Mouse (Mus musculus): ENCODE results near the gene Gpr84. TPM values are rescaled to one million over a fixed set of nuclear protein-coding genes. Genes with fewer than 3 reads are reported as not detected.

Gene Gpr84
- total RNA-seq, 4 experiments from 2014 or later, result not detected

DNA sequence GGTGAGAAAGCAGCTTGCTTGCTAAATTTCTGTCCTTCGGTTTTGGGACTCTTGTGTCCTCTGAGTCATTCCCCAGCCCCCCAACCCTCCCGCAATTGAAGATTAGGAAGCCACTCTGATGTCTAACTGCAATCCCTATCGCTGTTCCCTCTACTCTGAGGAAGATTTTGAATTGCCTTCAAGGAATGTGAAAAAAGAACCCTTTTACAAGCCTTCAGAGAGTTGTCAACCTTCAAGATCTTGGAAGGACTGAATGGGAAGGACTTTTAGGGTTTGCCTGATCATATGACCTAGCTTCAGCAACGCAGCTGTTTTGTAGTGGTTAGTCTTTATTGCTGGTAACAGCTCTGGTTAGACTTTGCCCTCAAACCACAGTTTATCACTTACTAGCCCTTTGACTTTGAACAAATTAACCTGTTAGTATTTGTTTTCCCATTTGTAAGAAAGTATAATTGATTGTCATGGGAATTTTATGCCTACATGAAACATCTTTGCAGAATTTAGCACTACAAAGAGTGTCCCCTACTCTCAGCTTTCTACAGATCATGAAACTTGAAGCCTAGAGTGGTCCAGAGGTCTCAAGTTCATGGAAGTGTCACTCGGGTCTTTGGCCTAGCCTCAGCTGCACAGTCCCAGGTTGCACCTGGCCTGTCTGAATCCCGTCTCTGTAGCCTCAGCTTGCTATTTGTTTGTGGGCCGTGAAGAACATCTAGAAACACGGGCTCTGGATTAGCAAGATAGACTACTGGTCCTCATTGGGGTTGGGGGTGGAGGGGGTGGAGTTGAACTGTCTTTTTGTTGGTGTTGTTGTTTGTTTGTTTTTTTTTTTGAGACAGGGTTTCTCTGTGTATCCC lies 4.4 kb downstream of the Gpr84 start:
- no peak for DNase-seq (ENCODE audit: low spot score in 2 of 2)

DNA sequence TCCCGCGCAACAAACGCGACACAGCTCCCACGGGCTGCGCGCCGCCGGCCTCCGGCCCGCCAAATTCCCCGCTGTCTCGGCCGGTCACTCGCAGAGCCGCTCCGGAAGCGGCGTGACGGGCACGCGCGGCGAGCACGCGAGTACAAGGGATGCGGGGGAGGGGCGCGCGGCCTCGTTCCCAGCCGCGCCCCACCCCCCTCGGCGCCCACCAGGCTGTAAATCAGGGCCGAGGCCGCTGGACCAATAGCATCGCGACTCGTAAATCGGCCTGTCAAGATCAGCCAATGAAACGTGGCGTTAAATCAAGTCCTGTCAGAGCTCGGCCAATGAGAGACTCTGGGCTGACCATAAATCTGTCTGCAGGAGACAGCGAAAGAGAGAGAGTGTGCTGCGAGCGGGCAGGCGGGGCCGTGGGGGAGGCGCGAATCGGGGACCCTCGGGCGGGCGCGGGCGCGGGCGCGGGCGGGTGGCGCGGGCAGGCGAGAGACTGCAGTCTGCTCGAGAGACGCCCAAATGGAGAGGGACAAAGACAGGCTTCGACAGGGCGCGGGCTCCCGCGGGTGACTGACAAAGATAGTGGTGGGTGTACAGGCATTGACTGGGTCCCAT lies 5.2 kb downstream of the Gpr84 start:
- peak; percentile 91 to 93 for DNase-seq (ENCODE audit: low spot score in 2 of 2)

DNA sequence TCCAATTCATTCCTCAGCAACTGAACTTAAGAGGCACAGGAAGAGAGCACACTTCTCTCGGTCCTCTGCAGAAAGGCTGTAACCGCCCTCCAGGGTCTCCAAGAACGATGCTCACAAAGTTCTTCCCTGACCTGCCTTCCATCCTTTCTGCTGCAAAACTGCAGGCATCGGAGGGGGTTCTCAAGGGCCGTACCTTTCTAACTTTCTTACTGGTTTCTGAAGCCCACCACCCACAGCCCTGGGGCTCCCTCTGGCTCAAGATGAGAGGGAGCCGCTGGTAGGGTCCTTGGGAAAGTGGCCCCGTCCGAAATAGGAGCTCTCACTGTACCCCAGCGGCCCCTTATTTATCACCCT lies 5.8 kb downstream of the Gpr84 start:
- DNase-seq (ENCODE audit: low spot score in 2 of 2), result no peak

DNA sequence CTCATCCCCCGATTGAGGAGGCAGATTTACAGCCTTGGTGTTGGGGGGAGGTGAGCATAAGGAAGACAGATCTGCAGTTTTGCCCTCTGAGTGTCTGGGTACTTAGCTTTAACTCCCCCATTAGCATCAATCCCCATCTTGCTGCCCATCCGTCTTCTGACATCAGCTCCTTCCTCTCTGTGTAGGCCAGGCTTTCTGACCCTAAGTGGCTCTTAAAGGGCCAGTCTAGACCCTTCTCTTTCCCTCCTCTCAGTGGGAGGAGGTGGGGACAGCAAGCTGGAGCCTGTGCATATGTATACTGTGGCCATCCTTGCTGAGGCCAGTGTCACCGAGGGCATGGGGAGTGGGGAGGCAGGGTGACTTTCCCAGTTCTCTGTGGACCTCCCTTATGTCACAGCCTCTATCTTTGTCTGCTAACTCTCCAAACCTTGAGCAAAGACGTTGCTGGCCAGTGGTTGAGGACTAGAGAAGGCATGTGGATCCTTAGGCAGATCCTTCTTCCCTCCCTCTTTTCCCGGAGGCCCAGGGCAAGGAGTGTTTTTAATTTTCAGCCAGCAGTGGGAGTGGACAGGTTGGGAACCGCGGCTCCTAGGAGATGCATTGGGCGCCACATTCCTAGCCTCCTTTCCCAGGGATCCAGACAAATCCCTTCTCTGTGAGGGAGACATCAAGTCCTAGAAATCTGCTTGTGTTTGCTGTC lies 6.3 kb downstream of the Gpr84 start:
- no peak for DNase-seq (ENCODE audit: low spot score in 2 of 2)

DNA sequence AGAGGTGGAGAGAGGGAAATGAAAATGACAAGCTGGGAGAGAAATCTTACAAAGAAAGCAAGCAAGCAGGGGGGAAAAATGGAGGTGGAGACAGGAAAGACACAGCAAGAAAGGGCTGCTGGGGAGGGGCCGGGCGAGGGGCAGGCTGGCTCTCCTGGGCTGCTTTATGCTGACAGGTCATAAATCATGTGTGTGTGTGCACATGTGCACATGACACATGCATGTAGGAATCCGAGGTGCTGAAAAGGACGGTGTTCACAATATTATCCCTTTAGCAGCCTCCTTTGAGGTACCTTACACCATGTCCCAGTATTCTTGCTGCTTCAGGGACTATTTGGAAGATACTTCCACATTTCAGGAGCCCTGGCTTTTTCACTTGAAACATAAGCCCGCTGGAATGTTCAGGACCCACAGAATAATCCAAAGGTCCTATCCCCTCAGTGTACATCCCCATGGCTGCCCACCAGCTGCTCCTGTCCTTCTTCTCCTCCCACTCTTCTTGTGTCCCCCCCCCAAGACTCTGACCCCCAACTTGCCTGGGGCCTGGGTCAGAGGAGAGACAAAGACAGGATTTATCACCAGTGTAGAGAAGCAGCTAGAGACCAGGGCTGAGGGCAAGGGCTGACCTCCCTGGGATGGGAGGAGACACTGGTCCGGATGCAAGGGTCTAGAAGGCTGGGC lies 7.9 kb downstream of the Gpr84 start:
- no peak for DNase-seq (ENCODE audit: low spot score in 2 of 2)

DNA sequence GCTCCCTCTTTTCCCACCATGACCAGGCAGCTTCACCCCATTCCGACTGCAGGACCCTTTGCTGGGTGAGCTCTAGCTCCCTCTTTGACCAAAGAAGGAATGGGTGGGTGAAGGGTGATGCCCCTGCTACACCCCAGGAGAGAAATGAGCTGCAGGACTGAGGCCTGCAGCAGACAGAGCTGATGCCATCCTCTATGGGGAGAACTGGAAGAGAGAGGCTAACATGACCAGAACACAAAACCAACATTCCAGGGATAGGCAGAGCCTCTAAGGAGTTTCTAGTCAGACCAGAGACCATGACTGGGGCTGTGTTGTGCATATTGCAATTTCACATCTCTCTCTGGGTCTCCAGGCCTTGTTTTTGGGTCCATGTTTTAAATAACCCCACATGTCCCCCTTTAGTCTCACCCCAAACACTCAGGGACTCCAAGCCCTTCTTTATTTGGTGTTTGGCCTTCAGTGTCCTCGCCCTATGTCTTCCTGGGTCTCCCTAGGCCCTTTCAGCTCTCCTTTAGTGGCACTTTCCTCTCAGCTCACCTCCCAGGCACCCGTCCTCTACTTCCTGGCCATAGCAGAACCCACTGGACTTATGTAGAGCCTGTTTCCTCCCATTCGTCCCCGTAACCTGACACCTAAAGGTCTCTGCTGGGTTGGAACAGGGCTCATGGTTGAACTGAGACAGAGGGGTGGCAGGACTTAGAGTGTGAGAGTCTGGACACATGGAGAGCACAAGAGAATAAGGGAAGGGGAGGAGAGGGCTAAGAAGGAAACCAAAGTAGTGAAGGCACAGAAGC lies 8.7 kb downstream of the Gpr84 start:
- DNase-seq (ENCODE audit: low spot score in 2 of 2), result no peak

DNA sequence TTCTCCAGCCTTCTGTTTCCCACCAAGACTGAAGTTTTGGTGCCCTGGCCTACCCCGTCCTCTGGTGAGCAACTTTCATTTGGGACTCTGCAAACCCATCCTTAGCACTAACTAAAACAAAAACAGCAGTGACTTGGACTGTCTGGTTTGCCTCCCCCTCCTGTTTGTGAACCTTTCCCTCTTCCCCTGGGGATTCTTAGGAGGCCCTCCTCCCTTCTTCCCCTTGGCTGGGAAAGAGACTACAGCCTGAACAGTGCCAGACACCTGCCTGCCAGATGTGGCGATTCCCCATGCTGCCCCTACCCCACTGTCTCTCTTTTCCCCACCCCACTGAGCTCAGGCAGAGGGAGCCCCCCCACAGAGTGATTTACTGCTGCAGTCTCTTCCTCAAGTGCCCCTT lies 9.4 kb downstream of the Gpr84 start:
- DNase-seq (ENCODE audit: low spot score in 2 of 2), result no peak

DNA sequence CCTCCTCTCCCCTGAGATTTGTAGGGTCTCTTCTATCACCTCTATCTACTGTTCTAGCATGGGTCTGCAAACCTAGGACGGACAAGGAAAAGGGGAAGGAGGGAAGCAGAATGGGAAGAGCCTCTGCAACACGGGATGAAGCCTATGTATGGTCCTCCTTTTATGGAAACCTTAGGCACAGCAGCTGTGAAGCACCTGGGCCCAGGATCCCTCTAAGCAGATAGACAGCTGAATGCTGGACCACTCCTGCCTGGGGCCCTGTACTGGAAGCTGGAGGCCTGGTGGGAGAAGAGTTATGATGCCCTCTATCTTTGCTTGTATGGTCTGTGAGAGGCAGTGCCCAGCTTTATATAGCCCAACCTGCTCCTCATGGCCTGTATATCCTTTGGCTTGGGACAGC lies 9.9 kb downstream of the Gpr84 start:
- DNase-seq (ENCODE audit: low spot score in 2 of 2), result no peak

DNA sequence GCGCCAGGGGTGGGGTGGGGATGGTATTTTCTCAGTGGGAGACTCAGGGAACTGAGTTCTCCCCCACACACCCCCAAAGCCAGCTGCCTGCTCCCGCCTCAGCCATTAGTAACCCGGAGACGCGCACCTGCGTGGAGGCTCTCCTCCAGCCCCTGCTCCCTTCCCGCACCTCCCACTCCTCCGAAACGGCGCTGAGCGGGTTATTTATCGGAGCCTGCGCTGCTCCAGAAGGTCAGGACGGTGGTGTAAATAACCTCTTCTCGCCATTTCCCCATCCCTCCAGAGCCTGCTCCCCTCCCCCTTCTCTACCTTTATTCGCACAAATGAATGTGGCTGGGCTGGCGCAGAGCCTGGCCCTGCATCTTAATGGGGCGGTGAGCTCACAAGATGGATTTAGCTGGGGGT lies 10.3 kb downstream of the Gpr84 start:
- no peak for DNase-seq (ENCODE audit: low spot score in 2 of 2)

DNA sequence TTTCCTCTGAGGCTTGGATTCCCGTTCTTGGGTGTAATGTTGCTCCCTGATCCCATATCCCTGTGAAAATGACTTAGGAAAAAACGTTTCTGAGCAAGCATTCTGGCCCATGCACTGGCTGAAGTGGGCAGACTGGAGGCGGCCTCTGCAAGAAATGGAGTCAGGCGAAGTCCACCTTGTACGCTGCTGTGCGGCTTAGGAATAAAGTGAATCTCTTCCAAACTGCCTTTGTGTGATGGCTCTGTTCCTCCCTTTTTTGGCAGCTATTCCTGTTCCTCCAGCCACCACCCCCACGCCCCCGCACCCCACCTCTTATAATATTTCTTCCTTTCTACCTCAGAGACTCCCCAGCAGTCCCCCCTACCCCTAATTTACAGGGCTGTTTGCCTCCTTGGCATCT lies 10.8 kb downstream of the Gpr84 start:
- DNase-seq (ENCODE audit: low spot score in 2 of 2), result no peak

DNA sequence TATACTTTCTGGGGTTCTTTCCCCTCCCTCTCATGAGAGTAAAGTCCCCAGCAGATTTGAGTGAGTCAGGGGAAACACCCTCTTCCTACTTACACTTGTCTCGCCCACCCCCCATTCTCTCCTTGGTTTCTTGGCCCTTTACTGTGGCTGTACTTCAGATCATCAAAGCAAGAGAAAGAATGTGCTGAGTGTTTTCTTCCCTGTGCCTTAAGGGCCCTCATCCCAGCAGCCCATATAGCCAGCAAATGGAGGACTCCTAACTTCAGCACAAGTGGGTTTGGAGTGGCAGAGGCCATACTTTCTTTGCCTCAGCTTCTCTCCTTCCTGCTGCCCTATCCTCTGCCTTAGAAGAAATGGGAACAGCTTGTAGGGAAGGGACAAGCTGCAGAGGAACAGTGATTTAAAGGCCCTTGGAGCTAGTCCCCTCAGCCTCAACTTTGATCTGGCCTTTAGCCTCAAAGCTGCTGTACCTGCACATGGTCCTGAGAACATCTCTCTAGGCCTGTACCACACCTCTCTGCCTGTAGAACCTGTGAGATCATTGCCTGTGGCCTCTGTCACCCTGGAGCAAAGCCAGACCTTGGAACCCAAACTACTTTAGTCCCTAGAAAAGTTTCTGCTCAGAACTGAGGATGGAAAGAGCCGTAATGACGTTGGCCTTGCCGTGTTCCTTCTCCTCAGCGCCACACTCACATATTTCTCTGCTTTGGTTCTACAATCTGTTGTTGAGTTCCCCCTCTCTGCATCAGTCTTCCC lies 11.4 kb downstream of the Gpr84 start:
- no peak for DNase-seq (ENCODE audit: low spot score in 2 of 2)

DNA sequence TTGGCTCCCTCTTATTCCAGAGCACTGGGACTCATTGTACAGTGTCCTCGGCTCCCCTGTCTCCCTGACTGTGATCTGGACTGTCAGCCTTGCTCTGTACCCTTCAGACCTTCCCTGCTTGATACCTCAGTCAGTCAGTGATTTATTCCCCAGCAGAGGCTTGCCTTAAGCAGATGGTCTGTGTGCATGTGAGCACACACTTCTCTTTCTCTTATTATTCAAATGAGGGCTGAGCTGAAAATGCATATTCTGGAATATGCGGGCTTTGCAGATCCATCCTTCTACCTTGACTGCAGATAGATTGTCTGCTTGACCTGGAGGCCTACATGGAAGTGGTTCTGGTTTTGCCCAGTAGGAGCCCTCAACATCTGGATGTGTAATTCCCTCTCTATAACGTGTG lies 12.4 kb downstream of the Gpr84 start:
- no peak for DNase-seq (ENCODE audit: low spot score in 2 of 2)

DNA sequence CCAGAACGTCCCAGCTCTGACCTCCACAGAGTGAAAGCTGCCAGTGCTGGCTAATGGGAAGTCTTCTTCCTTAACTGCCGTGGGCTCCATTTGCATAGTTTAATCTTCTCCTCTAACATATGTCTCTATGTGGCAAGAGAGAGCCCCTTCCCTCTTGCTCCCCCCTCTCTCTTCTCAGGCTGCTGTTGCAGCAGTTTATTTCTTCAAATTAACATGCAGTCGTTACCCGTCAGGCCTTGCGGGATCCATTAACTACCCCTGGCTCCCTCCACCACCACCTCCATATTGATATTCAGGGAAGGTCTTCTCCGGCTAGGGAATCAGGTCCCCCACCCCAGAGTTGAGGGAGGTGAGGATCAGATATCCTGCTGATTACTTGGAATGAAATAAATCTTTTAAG lies 13.1 kb downstream of the Gpr84 start:
- no peak for DNase-seq (ENCODE audit: low spot score in 2 of 2)

DNA sequence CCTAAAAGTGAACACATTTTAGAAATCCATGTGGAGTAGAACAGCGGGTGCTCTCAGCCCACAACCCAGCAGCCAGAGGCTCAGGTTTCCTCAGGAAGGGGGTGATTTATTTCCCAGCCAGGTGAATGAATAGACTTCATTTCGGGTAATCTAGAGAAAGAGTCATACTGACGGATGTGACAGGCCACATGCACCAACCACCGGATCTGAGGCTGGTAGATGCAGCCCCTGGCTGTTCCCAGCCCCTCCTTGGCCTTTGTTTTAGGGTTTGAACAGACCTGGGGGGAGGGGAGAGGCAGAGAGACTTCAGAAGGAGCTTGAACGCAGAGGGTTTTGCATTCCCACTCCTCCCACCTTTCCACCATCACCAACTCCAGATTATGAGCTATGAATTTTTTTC lies 14.6 kb downstream of the Gpr84 start:
- DNase-seq (ENCODE audit: low spot score in 2 of 2), result no peak

DNA sequence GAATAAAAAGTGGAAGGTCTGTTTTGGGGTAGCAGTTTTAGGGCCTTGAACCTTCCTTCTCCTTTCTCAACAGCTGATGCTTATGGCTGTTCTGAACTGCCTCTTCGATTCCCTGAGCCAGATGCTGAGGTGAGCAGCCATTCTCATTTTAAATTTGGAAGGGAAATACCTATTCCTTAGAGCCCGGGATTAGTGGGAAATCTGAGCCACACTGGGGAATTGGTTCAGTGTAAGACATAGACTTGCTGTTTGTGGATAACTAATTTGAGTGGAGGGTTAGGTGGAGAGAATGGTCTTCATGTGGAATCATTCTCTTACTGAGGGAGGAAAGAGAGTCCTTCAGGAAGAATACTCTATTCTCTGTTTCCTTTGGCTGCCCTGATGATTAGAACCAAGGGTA lies 15.8 kb downstream of the Gpr84 start:
- no peak for DNase-seq (ENCODE audit: low spot score in 2 of 2)

DNA sequence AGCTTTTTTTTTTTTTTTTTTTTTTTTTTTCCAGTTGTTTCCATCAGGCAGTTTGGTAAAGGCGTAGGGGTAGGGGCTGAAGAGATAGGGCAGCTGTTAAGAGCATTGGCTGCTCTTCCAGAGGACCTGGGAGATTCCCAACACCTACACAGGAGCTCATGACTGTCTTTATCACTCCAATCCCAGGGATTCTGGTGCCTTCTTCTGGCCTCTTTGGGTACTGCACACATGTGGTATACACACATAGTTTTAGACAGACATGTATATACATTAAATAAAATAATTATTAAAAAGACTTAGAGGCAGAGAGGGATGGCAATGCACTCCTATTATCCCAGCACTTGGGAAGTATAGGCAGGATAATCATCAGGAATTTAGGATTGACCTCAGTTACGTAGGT lies 17.0 kb downstream of the Gpr84 start:
- DNase-seq (ENCODE audit: low spot score in 2 of 2), result no peak

DNA sequence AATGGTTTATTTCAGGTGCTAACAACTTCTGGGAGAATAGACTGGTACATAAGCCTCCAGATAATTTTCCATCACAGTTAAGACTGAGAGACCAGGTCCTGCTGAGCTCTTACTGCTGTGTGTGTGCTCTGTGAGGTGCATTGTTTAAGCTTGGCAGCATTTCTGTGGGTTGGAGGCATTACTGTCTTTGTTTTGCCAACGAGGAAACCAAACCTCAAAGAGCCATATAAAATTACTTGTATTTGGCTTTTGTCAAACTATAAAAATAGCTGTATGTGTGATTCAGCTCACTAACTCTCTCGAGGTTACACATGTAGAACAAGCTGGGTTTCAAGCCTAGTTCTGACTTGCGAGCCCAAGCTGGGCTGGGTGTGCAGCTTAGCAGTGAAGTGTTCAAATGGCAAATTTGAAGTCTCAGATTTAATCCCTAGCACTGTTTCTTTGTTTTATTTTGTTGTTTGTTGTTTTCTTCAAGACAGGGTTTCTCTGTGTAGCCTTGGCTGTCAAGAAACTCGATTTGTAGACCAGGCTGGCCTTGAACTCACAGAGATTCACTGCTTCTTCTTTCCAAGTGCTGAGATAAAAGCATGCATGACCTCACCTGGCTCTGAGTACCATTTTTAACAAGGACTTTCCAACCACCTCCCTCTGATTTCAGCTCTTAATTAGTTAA lies 17.6 kb downstream of the Gpr84 start:
- DNase-seq (ENCODE audit: low spot score in 2 of 2), result no peak

DNA sequence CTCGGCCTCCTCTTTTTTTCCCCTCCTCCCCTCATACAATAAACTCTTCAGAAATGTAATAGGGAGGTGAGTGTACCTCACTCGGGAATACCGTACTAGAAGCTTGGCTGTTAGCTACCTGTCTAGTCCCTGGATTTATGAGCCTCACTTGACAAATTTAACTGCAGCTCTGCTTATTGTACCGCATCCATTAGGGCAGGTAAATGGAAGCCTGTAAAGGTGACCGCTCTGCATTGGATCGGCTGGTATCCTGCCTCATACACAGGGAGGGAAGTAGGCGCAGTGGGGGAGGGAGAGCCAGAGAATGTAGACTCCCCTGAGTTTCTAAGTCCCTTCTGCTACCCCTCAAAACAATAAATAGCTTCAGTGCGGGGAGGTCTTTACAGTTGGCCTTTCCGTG lies 19.6 kb downstream of the Gpr84 start:
- no peak for DNase-seq (ENCODE audit: low spot score in 2 of 2)

DNA sequence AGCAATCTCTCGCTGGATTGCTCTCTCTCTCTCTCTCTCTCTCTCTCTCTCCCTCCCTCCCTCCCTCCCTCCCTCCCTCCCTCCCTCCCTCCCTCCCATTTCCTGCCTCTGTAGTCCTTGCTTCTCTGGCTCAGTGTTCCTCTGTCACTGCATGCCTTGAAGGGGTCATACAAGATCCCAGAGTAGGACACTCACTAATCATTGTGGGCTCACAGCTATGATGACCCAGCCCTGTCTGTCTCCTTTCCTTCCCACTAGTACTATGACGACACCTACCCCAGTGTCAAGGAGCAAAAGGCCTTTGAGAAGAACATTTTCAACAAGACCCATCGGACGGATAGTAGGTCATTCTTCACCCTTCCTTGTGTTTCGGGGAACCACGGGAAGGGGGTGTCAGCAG lies 20.0 kb downstream of the Gpr84 start:
- no peak for DNase-seq (ENCODE audit: low spot score in 2 of 2)

DNA sequence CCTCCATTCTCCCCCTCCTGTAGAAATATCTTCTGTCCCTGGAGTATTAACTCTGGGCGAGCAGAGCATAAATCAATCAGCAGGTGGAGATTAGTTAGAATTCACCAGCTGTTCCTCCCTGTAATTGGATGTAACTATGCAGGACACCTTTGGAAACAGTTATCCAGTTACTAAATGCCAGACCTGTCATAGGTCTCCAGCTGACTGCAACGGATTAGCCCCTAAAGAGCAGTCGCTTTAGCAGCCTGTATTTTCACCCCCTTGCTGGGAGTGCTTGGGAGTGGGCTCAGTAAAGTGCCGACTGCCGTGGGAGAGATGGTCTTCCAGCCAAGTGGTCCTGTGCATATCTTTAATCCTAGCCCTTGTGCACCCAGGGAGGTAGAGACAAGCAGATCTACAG lies 20.8 kb downstream of the Gpr84 start:
- no peak for DNase-seq (ENCODE audit: low spot score in 2 of 2)

Measured in gastrocnemius, adult 8-10 months (tissue).